Mouse (Mus musculus): ENCODE results near the gene Cox8a.

Cox8a gene

GRCm38 (mm10) chr19:7217162-7217925 is at the start of gene Cox8a:
TSS of gene Cox8a (minus strand) at chr19:7217616.
- peak; percentile 84 to 94 for DNase-seq (ENCODE audit: low spot score in 2 of 2)

- DNase-seq (ENCODE audit: low spot score in 2 of 2), result peak in 1 of 2 experiments; percentile 25
These were observed 49.0 kb upstream of the Cox8a start for GRCm38 (mm10) chr19:7266421-7266831.

- peak in 1 of 2 experiments; percentile 34 for DNase-seq (ENCODE audit: low spot score in 2 of 2)
These were observed 48.2 kb upstream of the Cox8a start for GRCm38 (mm10) chr19:7265478-7266191.

GRCm38 (mm10) chr19:7264766-7265331 is 47.4 kb upstream of the Cox8a start:
- peak in 1 of 2 experiments; percentile 22 for DNase-seq (ENCODE audit: low spot score in 2 of 2)

GRCm38 (mm10) chr19:7264088-7264765 is 46.8 kb upstream of the Cox8a start:
- peak; percentile 79 to 90 for DNase-seq (ENCODE audit: low spot score in 2 of 2)

GRCm38 (mm10) chr19:7262592-7262991 is 45.2 kb upstream of the Cox8a start:
- DNase-seq (ENCODE audit: low spot score in 2 of 2), result no peak

- DNase-seq (ENCODE audit: low spot score in 2 of 2), result no peak
These were observed 44.5 kb upstream of the Cox8a start for GRCm38 (mm10) chr19:7261964-7262363.

GRCm38 (mm10) chr19:7261476-7261875 is 44.1 kb upstream of the Cox8a start:
- DNase-seq (ENCODE audit: low spot score in 2 of 2), result no peak

GRCm38 (mm10) chr19:7257881-7258280 is 40.5 kb upstream of the Cox8a start:
- DNase-seq (ENCODE audit: low spot score in 2 of 2), result no peak

GRCm38 (mm10) chr19:7246021-7246420 is 28.6 kb upstream of the Cox8a start:
- DNase-seq (ENCODE audit: low spot score in 2 of 2), result no peak

- DNase-seq (ENCODE audit: low spot score in 2 of 2), result peak; percentile 84 to 96
These were observed 23.6 kb upstream of the Cox8a start, which contains the start of gene Naa40 for GRCm38 (mm10) chr19:7240782-7241690. TSS of gene Naa40 (minus strand) at chr19:7241183.

- peak in 1 of 2 experiments; percentile 47 for DNase-seq (ENCODE audit: low spot score in 2 of 2)
These were observed 22.9 kb upstream of the Cox8a start for GRCm38 (mm10) chr19:7240291-7240690.

- DNase-seq (ENCODE audit: low spot score in 2 of 2), result no peak
These were observed 22.2 kb upstream of the Cox8a start for GRCm38 (mm10) chr19:7239574-7239973.

GRCm38 (mm10) chr19:7236742-7237141 is 19.3 kb upstream of the Cox8a start:
- no peak for DNase-seq (ENCODE audit: low spot score in 2 of 2)

GRCm38 (mm10) chr19:7236011-7236410 is 18.6 kb upstream of the Cox8a start:
- DNase-seq (ENCODE audit: low spot score in 2 of 2), result no peak

- DNase-seq (ENCODE audit: low spot score in 2 of 2), result no peak
These were observed 18.0 kb upstream of the Cox8a start for GRCm38 (mm10) chr19:7235461-7235860.

GRCm38 (mm10) chr19:7234537-7235221 is 17.3 kb upstream of the Cox8a start:
- DNase-seq (ENCODE audit: low spot score in 2 of 2), result peak; percentile 54 to 82

- DNase-seq (ENCODE audit: low spot score in 2 of 2), result peak in 1 of 2 experiments; percentile 58
These were observed 9.1 kb upstream of the Cox8a start for GRCm38 (mm10) chr19:7226511-7226914.

- DNase-seq (ENCODE audit: low spot score in 2 of 2), result no peak
These were observed 7.8 kb upstream of the Cox8a start for GRCm38 (mm10) chr19:7225096-7225690.

- no peak for DNase-seq (ENCODE audit: low spot score in 2 of 2)
These were observed 6.8 kb upstream of the Cox8a start for GRCm38 (mm10) chr19:7224253-7224652.
